Mouse (Mus musculus) heart, postnatal 0 days (tissue): ENCODE data around the gene Spc24. TPM values are rescaled to one million over a fixed set of nuclear protein-coding genes. Genes with fewer than 3 reads are reported as not detected.

ENCODE experiments used
- ATAC-seq: fragments of 200-750 bp; cut with Nextera tagmentation; 2 replicates; pipeline ENCODE4 v1.8.0; 2017; ENCODE audit warnings: low read depth, moderate number of reproducible peaks, moderate library complexity; ENCODE audit not compliant: insufficient read depth
- DNase-seq: peaks from one replicate; pipeline ENCODE4 v3.0.0-alpha.2; 2016; ENCODE audit warnings: low spot score
- H3K27ac ChIP-seq: fragments of 300-500 bp; sonication (generic); 2 replicates; pipeline ENCODE4 v1.5.1; 2014; ENCODE audit warnings: low read depth, mild to moderate bottlenecking
- H3K27me3 ChIP-seq: fragments of 300-500 bp; sonication (generic); 2 replicates; pipeline ENCODE4 v1.6.1; 2014; ENCODE audit warnings: low read length, mixed read lengths; ENCODE audit not compliant: control insufficient read depth, insufficient read depth
- H3K36me3 ChIP-seq: fragments of 300-500 bp; sonication (generic); replicated peaks from 2 replicates; pipeline ENCODE4 v1.6.1; 2014; ENCODE audit warnings: low read length, mixed read lengths; ENCODE audit not compliant: control insufficient read depth, insufficient read depth
- H3K4me1 ChIP-seq: fragments of 300-500 bp; sonication (generic); 2 replicates; pipeline ENCODE4 v1.6.1; 2014; ENCODE audit warnings: antibody characterized with exemption; ENCODE audit not compliant: control insufficient read depth, insufficient read depth
- H3K4me2 ChIP-seq: fragments of 300-500 bp; sonication (generic); 2 replicates; pipeline ENCODE4 v1.6.1; 2014; ENCODE audit warnings: low read depth, mild to moderate bottlenecking, low read length, moderate library complexity
- H3K4me3 ChIP-seq: fragments of 300-500 bp; sonication (generic); 2 replicates; pipeline ENCODE4 v1.5.1; 2014; ENCODE audit warnings: low read depth, low read length
- H3K9ac ChIP-seq: fragments of 300-500 bp; sonication (generic); replicated peaks from 2 replicates; pipeline ENCODE4 v1.6.1; 2014; ENCODE audit warnings: low read depth, low read length, mixed read lengths
- H3K9me3 ChIP-seq: fragments of 300-500 bp; sonication (generic); replicated peaks from 2 replicates; pipeline ENCODE4 v1.6.1; 2016; ENCODE audit warnings: low read length; ENCODE audit not compliant: control insufficient read depth
- CTCF ChIP-seq: IDR thresholded peaks from 2 replicates; pipeline ENCODE4 v1.5.1; 2016; ENCODE audit warnings: antibody characterized with exemption, control low read depth, low read depth
- EP300 ChIP-seq: IDR thresholded peaks from 2 replicates; pipeline ENCODE4 v1.6.1; 2016; ENCODE audit warnings: antibody characterized with exemption, low read depth
- WGBS: fragments of 180-500 bp; shearing (Covaris S2); extraction: QIAGEN DNeasy Blood & Tissue Kit; methylation state at CpG from one replicate; pipeline ENCODE4 v1.1.7; 2014; 5-methylcytosine and 5-hydroxymethylcytosine counted together
- polyA plus RNA-seq: library from polyadenylated mRNA; unstranded; fragments of >200 nt; fragmentation: Nextera tagmentation; extraction: Ambion mirVana; gene quantifications from 2 replicates; pipeline ENCODE4 v1.2.1, GENCODE M21; 2015
- total RNA-seq: library from RNA; depleted of rRNA; stranded (reverse); fragments of >200 nt; gene quantifications from 2 replicates; pipeline ENCODE4 v1.2.3, GENCODE M21; 2014; ENCODE audit warnings: low replicate concordance

Gene Spc24
- total and polyA plus RNA-seq, 2 experiments from 2014 or later: 22.3 to 35.2 TPM

DNA sequence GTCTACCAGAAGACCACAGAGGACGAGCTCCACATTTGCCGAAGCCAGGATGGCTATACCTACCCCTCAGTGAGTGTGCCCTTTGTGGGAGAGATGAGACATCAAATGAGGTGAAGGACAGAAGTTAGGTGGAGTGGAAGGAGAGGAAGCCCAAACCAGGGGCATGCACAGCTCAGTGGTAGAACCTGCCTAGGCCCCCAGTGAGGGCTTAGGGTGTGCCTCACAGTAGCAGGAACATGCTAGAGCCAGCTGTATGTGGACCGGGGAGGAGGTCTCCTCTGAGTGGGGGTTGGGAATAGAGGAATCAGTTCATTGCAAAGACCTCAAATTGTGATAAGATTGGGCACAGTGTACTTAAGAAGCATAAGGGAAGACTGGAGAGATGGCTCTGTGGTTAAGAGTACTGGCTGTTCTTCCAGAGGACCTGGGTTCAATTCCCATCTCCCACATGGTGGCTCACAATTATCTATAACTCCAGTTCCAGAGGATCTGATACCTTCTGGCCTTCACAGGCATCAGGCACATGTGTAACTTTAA, 12.8 kb downstream of the Spc24 start:
- WGBS: 84% methylated on average over 3 of the region's 3 CpGs
- ATAC-seq (no peak), DNase-seq (no peak)
- no peak for TF ChIP-seq CTCF
- no peak for TF ChIP-seq EP300
- H3K36me3 ChIP-seq: peaks cover 59% of the 10 kb centered on the region
- H3K27ac ChIP-seq: peak overlapping the region; percentile 81
- no peak overlapping the region for H3K4me2 ChIP-seq
- no peak overlapping the region for H3K9ac ChIP-seq
- no peaks in the 10 kb centered on the region for H3K9me3 ChIP-seq
- no peak overlapping the region for H3K4me3 ChIP-seq
- no peaks in the 10 kb centered on the region for H3K27me3 ChIP-seq
- H3K4me1 ChIP-seq: peaks cover 22% of the 10 kb centered on the region; the same call in 1 of the 2 replicates

DNA sequence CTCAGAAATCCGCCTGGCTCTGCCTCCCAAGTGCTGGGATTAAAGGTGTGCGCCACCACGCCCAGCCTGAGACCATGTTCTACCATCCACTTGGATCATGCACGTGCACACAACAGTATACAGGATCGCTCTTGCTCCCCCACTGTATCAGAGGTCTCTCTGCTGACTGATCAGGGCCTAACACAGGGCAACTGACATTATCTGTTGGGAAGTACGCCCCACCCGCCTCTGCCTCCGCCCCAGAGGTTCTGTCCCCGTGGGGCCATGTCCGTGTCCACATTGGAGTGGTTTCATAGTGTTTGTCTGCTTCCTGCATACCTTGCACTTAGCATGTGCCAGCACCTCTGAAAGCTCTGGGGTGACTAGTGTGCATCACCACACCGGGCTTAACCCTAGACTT, 18.6 kb downstream of the Spc24 start:
- Histone ChIP-seq H3K9ac (no peak overlapping the region), H3K4me2 (no peak overlapping the region), H3K4me1 (no peaks in the 10 kb centered on the region), H3K9me3 (no peaks in the 10 kb centered on the region), H3K27me3 (no peaks in the 10 kb centered on the region), H3K27ac (no peak overlapping the region), H3K36me3 (peaks cover 89% of the 10 kb centered on the region), H3K4me3 (no peak overlapping the region)
- no peak for TF ChIP-seq CTCF
- no peak for TF ChIP-seq EP300
- no peak for ATAC-seq
- no peak for DNase-seq
- WGBS: 93% methylated on average over 11 of the region's 11 CpGs

DNA sequence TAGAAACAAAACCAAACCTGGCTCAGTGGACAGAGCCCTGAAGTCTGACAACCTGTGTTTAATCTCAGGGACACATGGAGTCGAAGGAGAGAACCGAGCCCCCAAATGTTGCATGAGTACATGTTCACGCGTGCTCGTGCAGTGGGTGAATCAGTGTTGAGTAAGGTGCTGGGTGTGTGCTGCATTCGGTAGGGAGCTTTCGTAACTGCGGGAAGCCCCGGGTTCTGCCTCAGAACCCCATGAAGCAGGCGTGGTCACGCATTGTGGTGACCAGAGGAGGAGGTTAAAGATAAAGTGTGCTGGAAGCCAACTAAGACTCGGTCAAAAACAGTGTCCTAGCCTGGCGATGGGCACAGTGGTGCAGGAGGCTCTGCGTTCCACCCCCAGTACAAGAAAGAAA, 19.7 kb downstream of the Spc24 start:
- no peak overlapping the region for H3K9ac ChIP-seq
- H3K27ac ChIP-seq: no peak overlapping the region
- H3K4me3 ChIP-seq: no peak overlapping the region
- ATAC-seq (no peak), DNase-seq (no peak)
- no peak overlapping the region for H3K4me2 ChIP-seq
- no peaks in the 10 kb centered on the region for H3K4me1 ChIP-seq
- peaks cover 89% of the 10 kb centered on the region for H3K36me3 ChIP-seq
- WGBS: 94% methylated on average over 14 of the region's 14 CpGs
- H3K9me3 ChIP-seq: no peaks in the 10 kb centered on the region
- H3K27me3 ChIP-seq: no peaks in the 10 kb centered on the region
- no peak for TF ChIP-seq CTCF
- TF ChIP-seq EP300: no peak

DNA sequence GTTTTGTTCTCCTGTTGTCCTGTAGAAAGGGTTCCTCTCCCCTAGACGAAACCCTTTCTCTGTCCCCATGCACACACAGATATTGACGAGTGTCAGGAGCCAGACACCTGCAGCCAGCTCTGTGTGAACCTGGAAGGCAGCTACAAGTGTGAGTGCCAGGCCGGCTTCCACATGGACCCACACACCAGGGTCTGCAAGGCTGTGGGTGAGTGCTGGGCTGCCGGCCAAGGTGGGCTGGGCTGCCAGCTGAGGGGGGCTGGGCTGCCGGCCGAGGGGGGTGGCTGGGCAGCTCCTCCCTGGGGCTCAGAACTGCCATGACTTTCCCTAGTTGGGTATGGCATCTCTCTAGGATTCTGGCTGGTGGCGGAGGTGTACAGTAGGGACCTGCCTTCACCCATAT, 21.3 kb downstream of the Spc24 start:
- H3K4me2 ChIP-seq: no peak overlapping the region
- no peaks in the 10 kb centered on the region for H3K27me3 ChIP-seq
- 51% methylated on average over 7 of the region's 7 CpGs for WGBS
- no peak overlapping the region for H3K9ac ChIP-seq
- H3K9me3 ChIP-seq: no peaks in the 10 kb centered on the region
- H3K36me3 ChIP-seq: peaks cover 89% of the 10 kb centered on the region
- no peak for TF ChIP-seq EP300
- TF ChIP-seq CTCF: no peak
- DNase-seq (no peak), ATAC-seq (peak; percentile 49; the same call in 1 of the 2 replicates)
- H3K4me3 ChIP-seq: no peak overlapping the region
- H3K4me1 ChIP-seq: no peaks in the 10 kb centered on the region
- no peak overlapping the region for H3K27ac ChIP-seq

DNA sequence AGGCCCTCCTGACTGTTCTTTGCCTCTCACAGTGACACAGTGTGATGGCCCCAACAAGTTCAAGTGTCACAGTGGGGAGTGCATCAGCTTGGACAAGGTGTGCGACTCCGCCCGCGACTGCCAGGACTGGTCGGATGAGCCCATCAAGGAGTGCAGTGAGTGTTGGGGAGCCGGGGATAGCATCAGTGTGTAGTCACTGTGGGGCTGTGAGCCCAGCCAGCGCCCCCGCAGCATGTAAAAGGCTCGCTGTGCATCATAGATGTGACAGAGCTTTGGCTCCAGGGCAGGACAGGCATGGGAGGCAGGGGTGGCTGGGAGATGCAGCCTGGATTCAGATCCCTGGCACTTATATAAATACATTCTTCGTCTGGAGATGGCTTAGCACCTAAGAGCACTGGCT, 22.9 kb downstream of the Spc24 start:
- no peak for DNase-seq
- 90% methylated on average over 10 of the region's 10 CpGs for WGBS
- peaks cover 92% of the 10 kb centered on the region for H3K36me3 ChIP-seq
- no peak for ATAC-seq
- no peak overlapping the region for H3K9ac ChIP-seq
- H3K4me3 ChIP-seq: no peak overlapping the region
- no peak overlapping the region for H3K4me2 ChIP-seq
- H3K27ac ChIP-seq: no peak overlapping the region
- H3K27me3 ChIP-seq: no peaks in the 10 kb centered on the region
- H3K9me3 ChIP-seq: no peaks in the 10 kb centered on the region
- no peaks in the 10 kb centered on the region for H3K4me1 ChIP-seq
- TF ChIP-seq EP300 (no peak), CTCF (no peak)

DNA sequence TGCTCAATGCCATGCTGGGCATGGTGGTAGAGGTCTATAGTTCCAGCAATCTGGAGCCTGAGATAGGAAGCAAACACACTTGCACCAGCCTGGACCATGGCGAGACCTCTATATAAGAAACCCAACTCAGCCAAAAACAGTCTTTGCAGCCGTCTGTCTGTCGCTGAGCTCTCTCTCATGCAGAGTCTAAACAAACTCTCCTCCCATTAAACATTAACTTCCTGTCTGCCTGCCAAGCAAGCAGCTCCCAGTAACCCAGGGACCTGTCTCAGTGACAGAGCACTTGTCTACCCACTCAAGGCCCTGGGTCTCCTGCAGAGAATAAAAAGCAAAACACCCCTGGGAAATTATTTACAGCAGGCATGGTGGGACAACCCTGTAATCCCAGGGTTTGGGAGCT, 23.5 kb downstream of the Spc24 start:
- no peak overlapping the region for H3K4me2 ChIP-seq
- H3K27ac ChIP-seq: no peak overlapping the region
- no peaks in the 10 kb centered on the region for H3K4me1 ChIP-seq
- ATAC-seq: no peak
- H3K9me3 ChIP-seq: no peaks in the 10 kb centered on the region
- no peak overlapping the region for H3K9ac ChIP-seq
- DNase-seq: no peak
- 77% methylated on average over 3 of the region's 3 CpGs for WGBS
- TF ChIP-seq CTCF (no peak), EP300 (no peak)
- H3K4me3 ChIP-seq: no peak overlapping the region
- H3K36me3 ChIP-seq: peaks cover 92% of the 10 kb centered on the region
- H3K27me3 ChIP-seq: no peaks in the 10 kb centered on the region
